Mouse (Mus musculus) neural tube, embryonic 10.5 days (tissue): ENCODE measurements around the gene Aifm3.
A peak's percentile ranks its signal among the peaks of the same experiment; 100 is the strongest.

Source experiments
- DNase-seq: peaks from one replicate; pipeline ENCODE4 v3.0.0-alpha.2; 2017; ENCODE audit warnings: low spot score; ENCODE audit errors: extremely low spot score

The Aifm3 gene

DNA sequence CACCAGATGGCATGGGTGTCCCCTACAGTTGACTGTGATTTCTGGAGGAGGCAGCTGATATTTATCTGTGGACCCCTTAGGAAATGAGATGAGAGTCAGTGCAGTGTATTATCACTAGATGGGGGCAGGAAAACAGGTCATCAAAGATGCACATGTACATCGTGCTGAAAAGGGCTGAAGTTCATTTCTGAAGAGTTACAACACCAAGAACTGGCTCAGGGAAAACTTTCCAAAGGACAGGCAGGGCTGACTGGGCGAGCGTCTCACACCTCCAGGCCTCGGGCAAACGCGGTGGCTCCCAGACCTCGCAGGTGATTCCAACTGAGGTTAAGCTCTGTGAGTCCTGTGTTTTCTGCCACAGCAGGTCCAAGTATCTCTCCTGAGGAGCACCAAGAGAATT, 63.4 kb downstream of the Aifm3 start:
- no peak for DNase-seq

- peak; percentile 47 for DNase-seq
Measured at GRCm38 (mm10) chr16:17553910-17554685, 64.7 kb downstream of the Aifm3 start.

GRCm38 (mm10) chr16:17554702-17555101, 65.3 kb downstream of the Aifm3 start:
- peak; percentile 32 for DNase-seq

GRCm38 (mm10) chr16:17556180-17556579, 66.8 kb downstream of the Aifm3 start:
- no peak for DNase-seq

GRCm38 (mm10) chr16:17556907-17557306, 67.5 kb downstream of the Aifm3 start:
- no peak for DNase-seq
